Mouse (Mus musculus): ENCODE measurements at regions not wholly inside any gene's neighbourhood (a gene's known extent, or its start where the extent isn't known, plus 50 kb on each side); places are given as distances from the start of the nearest gene placed in this dataset.
"Not testable (repeated sequence)": the region's sequence is repeated elsewhere in the genome, so short reads cannot be mapped to it uniquely, and the experiment has no call there.

GRCm38 (mm10) chr8:78117191-78117590, 95.9 kb upstream of the Ttc29 start:
- no peak for DNase-seq (ENCODE audit: low spot score in 2 of 2)
- intact Hi-C loops (cut with DNase I), result no loop called here

- intact Hi-C loops (cut with DNase I), result no loop called here
- DNase-seq (ENCODE audit: low spot score in 2 of 2), result no peak
Measured at GRCm38 (mm10) chr8:78118493-78118892, 94.6 kb upstream of the Ttc29 start.

GRCm38 (mm10) chr8:78119682-78120081, 93.4 kb upstream of the Ttc29 start:
- no peak for DNase-seq (ENCODE audit: low spot score in 2 of 2)
- intact Hi-C loops (cut with DNase I), result no loop called here

GRCm38 (mm10) chr8:78124248-78124647, 88.8 kb upstream of the Ttc29 start:
- intact Hi-C loops (cut with DNase I), result no loop called here
- no peak for DNase-seq (ENCODE audit: low spot score in 2 of 2)

- intact Hi-C loops (cut with DNase I), result no loop called here
- no peak for DNase-seq (ENCODE audit: low spot score in 2 of 2)
Measured at GRCm38 (mm10) chr8:78127852-78128251, 85.2 kb upstream of the Ttc29 start.

DNA sequence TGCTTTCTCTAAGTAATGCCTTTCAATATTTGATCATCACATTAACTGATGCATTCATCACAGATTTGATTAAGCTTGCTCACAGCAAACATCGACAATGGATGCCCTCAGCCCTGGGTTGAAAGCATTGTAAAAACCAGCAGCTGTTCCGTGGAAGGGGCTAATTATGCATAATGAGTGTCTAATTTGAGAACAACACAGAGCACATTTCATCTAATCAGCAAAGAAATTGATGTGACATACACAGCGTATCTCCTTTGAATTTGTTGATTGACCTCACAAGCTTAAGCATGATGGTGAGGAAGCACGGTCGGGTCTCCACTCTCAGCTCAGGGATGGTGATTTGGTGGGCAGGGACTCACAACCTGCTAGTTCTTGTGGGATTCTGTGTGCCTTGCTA, 84.0 kb upstream of the Ttc29 start:
- intact Hi-C loops (cut with DNase I), result no loop called here
- DNase-seq (ENCODE audit: low spot score in 2 of 2), result no peak

- intact Hi-C loops (cut with DNase I); DNase-seq (ENCODE audit: low spot score in 2 of 2): not testable (repeated sequence)
Measured at GRCm38 (mm10) chr8:78139514-78139913, 73.6 kb upstream of the Ttc29 start.

DNA sequence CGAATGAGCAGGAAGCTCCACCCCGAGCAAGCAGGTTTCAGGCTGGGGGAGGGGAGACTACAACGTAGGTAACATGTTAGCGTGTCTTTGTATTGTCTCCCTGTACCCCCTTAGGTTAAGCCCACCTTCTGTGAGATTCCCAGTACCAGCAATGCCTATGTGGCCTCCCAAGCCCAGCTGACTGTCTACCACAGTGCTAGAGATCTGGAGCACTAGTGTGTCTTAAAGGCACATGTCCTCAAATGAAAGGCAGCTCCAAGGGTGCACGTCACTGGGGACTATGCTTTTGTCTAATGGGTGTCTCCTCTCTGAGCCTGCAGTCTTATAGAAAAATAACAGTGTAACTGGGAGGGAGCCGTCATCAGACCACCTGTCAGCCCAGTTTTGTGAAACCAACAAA, 65.9 kb upstream of the Ttc29 start:
- no peak for DNase-seq (ENCODE audit: low spot score in 2 of 2)
- intact Hi-C loops (cut with DNase I), result no loop called here

DNA sequence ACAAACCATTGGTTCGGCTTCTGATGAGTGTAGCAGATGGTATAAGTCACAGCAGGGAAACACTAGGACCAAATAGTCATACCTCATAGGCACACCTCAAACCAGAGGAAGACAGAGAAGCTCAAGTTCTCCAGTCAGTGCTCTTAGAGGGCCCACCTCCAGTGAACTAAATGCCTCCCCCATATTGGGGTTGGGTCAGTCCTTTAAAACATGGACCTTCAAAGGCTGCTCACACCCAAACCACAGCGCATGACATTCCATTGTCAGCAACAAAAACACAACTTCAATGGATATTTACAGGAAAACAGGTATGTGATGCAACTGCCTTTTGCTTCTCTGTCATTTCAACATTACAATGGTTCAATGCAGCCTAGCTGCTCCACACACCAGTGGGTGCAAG, 65.1 kb upstream of the Ttc29 start:
- DNase-seq (ENCODE audit: low spot score in 2 of 2), result no peak
- intact Hi-C loops (cut with DNase I), result no loop called here

GRCm38 (mm10) chr8:78154873-78155272, 58.2 kb upstream of the Ttc29 start:
- DNase-seq (ENCODE audit: low spot score in 2 of 2), result no peak
- intact Hi-C loops (cut with DNase I), result no loop called here

- intact Hi-C loops (cut with DNase I), result no loop called here
- DNase-seq (ENCODE audit: low spot score in 2 of 2), result no peak
Measured at GRCm38 (mm10) chr8:78162046-78162445, 51.1 kb upstream of the Ttc29 start.

DNA sequence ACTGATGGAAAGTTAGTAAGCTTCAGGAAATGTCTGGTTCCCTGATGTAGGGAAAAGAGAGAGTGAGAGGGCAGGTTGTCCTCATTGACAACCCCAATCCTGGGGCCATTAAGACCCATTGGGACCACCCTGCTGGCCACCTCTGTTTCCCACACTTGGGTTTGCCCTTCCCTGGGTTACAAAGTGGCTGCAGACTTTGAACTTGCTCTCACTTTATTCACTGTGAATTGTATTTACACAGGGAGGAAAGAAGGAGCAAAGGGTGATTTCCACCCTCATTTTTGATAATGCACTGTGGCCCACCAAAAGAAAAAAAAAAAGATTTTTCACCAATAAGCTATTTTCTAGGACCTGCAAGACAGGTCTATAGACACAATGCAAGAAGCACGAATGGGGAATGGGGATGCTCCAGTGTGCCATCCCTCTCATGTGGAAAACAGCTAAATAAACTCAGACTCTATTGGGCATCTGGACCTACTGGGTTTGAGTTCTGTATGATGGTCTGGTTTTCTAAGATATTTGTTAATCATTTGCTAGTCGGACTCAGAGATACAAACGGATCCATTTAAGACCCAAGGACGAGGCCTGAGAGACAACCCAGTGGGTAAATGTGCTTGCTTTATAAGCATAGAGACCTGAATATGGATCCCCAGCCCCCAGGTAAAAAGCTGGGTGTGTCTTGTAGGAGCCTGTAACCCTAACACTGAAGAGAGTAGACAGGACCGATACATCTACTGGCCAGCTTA, 50.2 kb upstream of the Ttc29 start:
- intact Hi-C loops (cut with DNase I), result no loop called here
- DNase-seq (ENCODE audit: low spot score in 2 of 2), result no peak
